Mouse (Mus musculus) macrophage (primary cell): Measurements from ENCODE around the gene Gm29609. TPM values are rescaled to one million over a fixed set of nuclear protein-coding genes. Genes with fewer than 3 reads are reported as not detected.

ENCODE experiments used
- H3K27ac ChIP-seq: fragments of 350-480 bp; formaldehyde crosslinking; 2 replicates; pipeline ENCODE4 v1.9.0; 2021
- H3K36me3 ChIP-seq: fragments of 350-480 bp; formaldehyde crosslinking; 2 replicates; pipeline ENCODE4 v1.9.0; 2021; ENCODE audit errors: inconsistent target
- H3K4me3 ChIP-seq: fragments of 350-480 bp; formaldehyde crosslinking; 2 replicates; pipeline ENCODE4 v1.9.0; 2021; ENCODE audit errors: inconsistent target
- H3K79me2 ChIP-seq: fragments of 350-480 bp; formaldehyde crosslinking; 2 replicates; pipeline ENCODE4 v1.9.0; 2021; ENCODE audit errors: inconsistent target
- WGBS: methylation state at CpG from one replicate; pipeline ENCODE4 v1.1.7; 2026; ENCODE audit warnings: inconsistent platforms; ENCODE audit not compliant: missing documents; 5-methylcytosine and 5-hydroxymethylcytosine counted together
- polyA plus RNA-seq: library from polyadenylated mRNA; stranded (reverse); fragments of 250-400 nt; gene quantifications from 3 replicates; pipeline ENCODE4 v1.2.4, GENCODE M21; 2018; ENCODE audit warnings: inconsistent platforms

Gm29609 gene
- polyA plus RNA-seq, 1 experiment from 2014 or later = not detected

GRCm38 (mm10) chr5:31149781-31150180, 29.9 kb downstream of the Gm29609 start:
- WGBS = 98% methylated on average over 4 of the region's 4 CpGs
- H3K27ac ChIP-seq = no peak overlapping the region
- H3K79me2 ChIP-seq = peaks cover 21% of the 10 kb centered on the region
- H3K4me3 ChIP-seq = no peak overlapping the region
- peaks cover 22% of the 10 kb centered on the region for H3K36me3 ChIP-seq

DNA sequence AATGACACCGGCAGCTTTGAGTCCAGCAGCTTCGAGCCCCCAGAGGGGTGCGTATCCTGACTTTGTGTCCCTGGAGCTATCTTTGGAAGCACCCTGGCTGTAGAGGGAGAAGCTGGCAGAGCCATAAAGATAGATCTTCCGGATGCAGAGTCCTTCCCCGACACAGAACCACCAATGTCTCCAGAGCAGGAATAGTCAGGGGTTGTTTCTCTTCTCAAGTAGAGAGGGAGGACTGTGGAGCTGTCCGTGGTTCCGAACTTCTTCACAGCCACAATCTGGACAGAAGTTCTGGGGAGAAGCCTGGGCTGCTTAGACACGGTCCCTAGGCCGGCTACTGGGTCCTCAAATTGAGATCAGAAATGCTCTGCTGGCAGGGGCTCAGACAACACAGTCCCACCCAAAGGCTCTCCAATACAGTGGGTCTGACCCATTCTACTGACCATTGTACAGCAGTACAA, 40.7 kb downstream of the Gm29609 start:
- Histone ChIP-seq H3K4me3 (no peak overlapping the region), H3K27ac (no peak overlapping the region), H3K36me3 (peaks cover 17% of the 10 kb centered on the region), H3K79me2 (no peaks in the 10 kb centered on the region)
- WGBS = 20% methylated on average over 9 of the region's 9 CpGs

DNA sequence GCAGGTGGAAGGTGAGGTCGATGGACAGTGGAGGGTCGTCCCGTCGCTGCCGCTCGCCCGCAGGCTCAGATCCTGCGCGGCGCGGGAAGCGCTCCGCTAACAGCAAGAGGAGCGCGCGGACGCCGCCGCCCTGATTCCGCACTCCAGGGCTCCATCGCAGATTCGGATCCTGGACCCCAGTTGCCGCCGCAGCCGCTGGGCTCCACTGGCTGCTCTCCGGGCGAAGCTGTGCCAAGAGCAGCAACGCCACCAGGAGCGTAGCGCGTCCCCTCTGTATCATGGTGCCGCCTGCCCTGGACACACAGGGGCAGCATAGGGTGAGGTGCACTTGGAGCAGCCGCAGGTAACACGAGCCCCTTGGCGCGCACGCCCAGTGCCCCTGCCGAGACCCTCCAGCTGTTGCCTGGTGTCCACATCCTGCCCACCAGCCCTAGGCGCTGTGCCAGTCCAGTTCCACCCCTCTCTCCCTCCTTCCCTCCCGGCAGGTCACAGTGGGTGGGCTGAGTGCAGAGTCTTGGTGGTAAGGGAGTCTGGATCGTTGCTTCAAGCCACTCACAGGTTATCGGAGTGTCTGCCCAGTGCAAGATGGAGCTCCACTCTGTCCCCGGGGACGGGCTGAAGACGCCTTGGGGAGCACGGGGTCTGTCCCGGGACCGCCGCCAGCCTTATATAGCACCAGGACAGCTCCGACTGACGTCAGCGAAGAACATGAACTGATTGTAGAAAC, 41.3 kb downstream of the Gm29609 start, which contains the start of gene Ucn:
TSS of gene Ucn (minus strand) at position 589 of the 727 bp plus-strand sequence.
- H3K79me2 ChIP-seq = no peaks in the 10 kb centered on the region
- H3K27ac ChIP-seq = no peak within 1 kb of the TSS
- H3K36me3 ChIP-seq = peaks cover 13% of the 10 kb centered on the region
- H3K4me3 ChIP-seq = no peak within 1 kb of the TSS
- WGBS = 5% methylated on average over 51 of the region's 52 CpGs

DNA sequence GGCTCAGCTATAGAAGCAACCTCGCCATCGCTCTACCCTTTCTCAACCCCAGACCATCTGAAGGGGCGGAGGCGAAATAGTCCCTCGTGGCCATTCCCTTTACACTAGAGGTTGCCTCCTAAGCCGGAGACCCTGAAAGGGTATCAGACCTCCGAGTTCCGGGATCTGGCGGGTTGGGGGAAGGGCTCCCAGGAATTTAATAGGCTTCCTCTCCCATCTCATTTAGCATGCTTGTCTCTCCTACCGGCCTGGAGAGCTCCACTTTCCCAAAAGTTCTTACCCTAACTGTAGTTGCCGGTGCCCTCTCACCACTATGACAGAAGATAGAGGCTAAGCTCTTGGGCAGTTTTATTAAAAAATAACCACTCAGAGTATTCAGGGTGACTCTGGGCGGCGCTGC, 42.1 kb downstream of the Gm29609 start:
- H3K79me2 ChIP-seq = no peaks in the 10 kb centered on the region
- peaks cover 9% of the 10 kb centered on the region for H3K36me3 ChIP-seq
- 10% methylated on average over 13 of the region's 13 CpGs for WGBS
- H3K4me3 ChIP-seq = no peak overlapping the region
- H3K27ac ChIP-seq = no peak overlapping the region

DNA sequence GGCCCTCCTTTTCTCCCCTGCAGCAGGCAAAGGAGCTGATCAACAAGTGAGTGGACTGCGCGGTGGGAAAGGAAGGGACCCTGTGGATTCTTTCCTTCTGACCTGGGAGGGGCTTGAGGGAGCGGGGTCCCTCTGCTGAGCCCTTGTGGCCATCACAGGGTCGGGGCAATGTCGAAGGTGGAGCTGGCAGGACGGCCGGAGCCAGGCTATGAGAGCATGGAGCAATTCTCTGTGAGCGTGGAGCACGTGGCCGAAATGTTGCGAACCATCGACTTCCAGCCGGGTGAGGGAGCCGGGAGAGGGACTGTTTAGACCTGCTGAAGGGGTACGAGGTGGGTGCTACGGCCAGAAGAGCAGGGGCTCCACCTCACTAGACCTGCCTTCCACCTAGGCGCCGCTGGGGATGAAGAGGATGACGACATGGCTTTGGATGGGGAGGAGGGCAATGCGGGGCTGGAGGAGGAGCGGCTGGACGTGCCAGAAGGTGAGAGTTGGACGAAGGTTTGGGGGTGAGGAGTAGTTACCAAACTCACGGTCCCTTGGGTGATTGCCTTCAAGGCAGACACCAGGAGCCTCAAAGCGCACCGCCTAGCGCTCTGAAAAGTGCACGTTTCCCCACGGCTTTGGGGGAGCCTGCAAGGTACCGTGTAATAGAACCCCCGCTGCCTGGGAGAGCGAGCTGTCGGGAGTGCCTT, 42.8 kb downstream of the Gm29609 start:
- peaks cover 7% of the 10 kb centered on the region for H3K36me3 ChIP-seq
- no peak overlapping the region for H3K4me3 ChIP-seq
- 10% methylated on average over 33 of the region's 33 CpGs for WGBS
- H3K79me2 ChIP-seq = no peaks in the 10 kb centered on the region
- no peak overlapping the region for H3K27ac ChIP-seq

GRCm38 (mm10) chr5:31126050-31126449, 53.7 kb downstream of the Gm29609 start:
- WGBS = 45% methylated on average over 5 of the region's 5 CpGs

DNA sequence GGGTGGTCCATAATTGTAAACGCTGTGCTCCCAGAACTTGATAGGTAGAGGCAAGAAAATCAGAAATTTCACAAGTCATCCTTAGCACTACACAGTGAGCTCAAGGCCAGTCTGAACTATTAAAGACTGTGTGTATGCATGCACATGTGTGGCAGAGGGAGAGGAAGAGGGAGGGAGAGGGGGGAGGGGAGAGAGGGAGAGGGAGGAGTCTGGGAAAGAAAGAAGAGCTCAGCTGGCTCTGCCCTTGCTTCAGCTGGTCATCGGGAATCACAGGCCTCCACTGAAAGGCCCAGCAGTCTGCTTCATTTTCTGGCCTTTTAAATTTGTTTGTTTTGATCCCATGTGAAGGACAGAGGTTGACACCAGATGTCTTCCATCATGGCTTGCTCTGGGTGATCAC, 56.2 kb downstream of the Gm29609 start:
- no peaks in the 10 kb centered on the region for H3K79me2 ChIP-seq
- no peak overlapping the region for H3K27ac ChIP-seq
- H3K4me3 ChIP-seq = no peak overlapping the region
- no peaks in the 10 kb centered on the region for H3K36me3 ChIP-seq
- WGBS = 48% methylated on average over 2 of the region's 2 CpGs

More at GRCm38 (mm10) chr5:31126050-31126449, 53.7 kb downstream of the Gm29609 start:
- Histone ChIP-seq H3K27ac (no peak overlapping the region), H3K36me3 (no peaks in the 10 kb centered on the region), H3K79me2 (no peaks in the 10 kb centered on the region), H3K4me3 (no peak overlapping the region)

GRCm38 (mm10) chr5:31121111-31121510, 58.6 kb downstream of the Gm29609 start:
- Histone ChIP-seq H3K79me2 (no peaks in the 10 kb centered on the region), H3K36me3 (no peaks in the 10 kb centered on the region), H3K4me3 (no peak overlapping the region), H3K27ac (no peak overlapping the region)
- WGBS = 51% methylated on average over 8 of the region's 8 CpGs

DNA sequence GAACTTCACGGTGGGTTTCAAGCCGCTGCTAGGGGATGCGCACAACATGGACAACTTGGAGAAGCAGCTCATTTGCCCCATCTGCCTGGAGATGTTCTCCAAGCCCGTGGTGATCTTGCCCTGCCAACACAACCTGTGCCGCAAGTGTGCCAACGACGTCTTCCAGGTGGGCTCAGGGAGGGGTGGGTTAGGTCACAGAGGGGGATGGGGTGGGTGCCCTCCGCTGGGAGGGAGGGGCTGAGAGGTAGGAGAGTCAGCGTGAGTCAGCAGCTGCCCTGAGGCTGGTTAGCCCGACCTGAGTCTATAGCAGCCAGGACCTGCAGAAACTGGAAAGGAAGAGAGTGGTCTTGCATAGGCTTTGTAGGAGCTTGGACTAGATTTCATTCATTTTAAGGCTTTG, 62.8 kb downstream of the Gm29609 start:
- Histone ChIP-seq H3K27ac (no peak overlapping the region), H3K79me2 (no peaks in the 10 kb centered on the region), H3K36me3 (no peaks in the 10 kb centered on the region), H3K4me3 (no peak overlapping the region)
- WGBS = 36% methylated on average over 10 of the region's 10 CpGs

DNA sequence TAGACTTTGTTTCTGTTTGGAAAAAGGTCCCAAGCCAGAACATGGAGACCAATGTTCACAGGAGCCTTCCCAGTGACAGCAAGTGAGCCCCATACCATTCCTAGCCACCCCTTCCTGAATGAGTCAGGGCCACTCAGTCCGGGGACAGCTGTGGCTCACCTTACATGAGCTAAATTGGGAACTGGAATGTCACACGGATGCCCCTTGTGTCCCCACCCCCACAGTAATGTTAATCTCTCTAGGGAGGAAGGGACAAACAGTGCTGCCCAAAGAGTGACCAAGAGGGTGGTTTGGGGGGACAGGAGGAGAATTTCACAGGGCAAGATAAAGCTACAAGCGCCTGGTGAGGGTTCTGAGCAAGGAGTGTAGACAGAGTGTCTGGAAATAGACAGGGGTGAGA, 63.4 kb downstream of the Gm29609 start, which contains the start of gene Trim54:
TSS of gene Trim54 (plus strand) at position 359 of the 400 bp plus-strand sequence.
- WGBS = 31% methylated on average over 3 of the region's 3 CpGs
- no peaks in the 10 kb centered on the region for H3K79me2 ChIP-seq
- H3K4me3 ChIP-seq = no peak within 1 kb of the TSS
- H3K27ac ChIP-seq = no peak within 1 kb of the TSS
- no peaks in the 10 kb centered on the region for H3K36me3 ChIP-seq

GRCm38 (mm10) chr5:31110781-31111180, 68.9 kb downstream of the Gm29609 start:
- H3K27ac ChIP-seq = no peak overlapping the region
- no peaks in the 10 kb centered on the region for H3K36me3 ChIP-seq
- H3K4me3 ChIP-seq = no peak overlapping the region
- H3K79me2 ChIP-seq = no peaks in the 10 kb centered on the region
- WGBS = 22% methylated on average over 7 of the region's 7 CpGs

GRCm38 (mm10) chr5:31108000-31108490, 71.7 kb downstream of the Gm29609 start, which contains the start of gene Slc30a3:
Slc30a3 (minus strand) TSS chr5:31108237.
- 92% methylated on average over 18 of the region's 18 CpGs for WGBS
- H3K4me3 ChIP-seq = no peak within 1 kb of the TSS
- no peaks in the 10 kb centered on the region for H3K36me3 ChIP-seq
- H3K79me2 ChIP-seq = no peaks in the 10 kb centered on the region
- H3K27ac ChIP-seq = no peak within 1 kb of the TSS

DNA sequence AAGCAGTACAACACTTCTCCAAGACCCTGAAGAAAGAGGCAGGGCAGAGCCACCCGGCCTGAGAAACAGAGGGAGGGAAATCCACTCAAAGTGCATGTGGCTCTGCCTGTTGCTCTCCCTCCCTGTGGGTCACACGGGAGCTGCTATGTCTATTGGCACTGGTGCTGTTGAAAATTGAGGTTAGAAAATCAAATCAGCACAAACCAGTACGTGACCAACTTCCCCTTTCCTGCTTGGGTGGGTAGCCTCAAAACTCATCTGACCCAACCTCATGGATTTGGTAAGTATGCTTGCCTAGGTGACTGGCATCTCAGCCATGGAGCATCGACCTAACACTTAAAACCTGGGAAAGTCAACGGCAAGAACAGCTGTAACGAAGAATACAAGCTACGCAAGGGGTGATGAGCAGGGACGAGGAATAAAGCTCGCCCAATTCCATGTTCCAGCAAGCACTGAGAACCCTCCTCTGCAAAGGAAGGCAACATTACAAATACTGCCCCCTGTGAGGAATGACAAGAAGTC, 73.8 kb downstream of the Gm29609 start, which contains the start of gene Dnajc5g:
TSS of gene Dnajc5g (plus strand) at position 472 of the 522 bp plus-strand sequence.
- 52% methylated on average over 9 of the region's 9 CpGs for WGBS
- Histone ChIP-seq H3K4me3 (no peak within 1 kb of the TSS), H3K27ac (no peak within 1 kb of the TSS), H3K36me3 (no peaks in the 10 kb centered on the region), H3K79me2 (no peaks in the 10 kb centered on the region)

- H3K27ac ChIP-seq = no peak overlapping the region
- no peaks in the 10 kb centered on the region for H3K79me2 ChIP-seq
- 40% methylated on average over 11 of the region's 11 CpGs for WGBS
- peak overlapping the region; percentile 10; the same call in 1 of the 2 replicates for H3K4me3 ChIP-seq
- H3K36me3 ChIP-seq = no peaks in the 10 kb centered on the region
Observed at GRCm38 (mm10) chr5:31095711-31096480, 83.8 kb downstream of the Gm29609 start.
